Mouse (Mus musculus) intestine, embryonic 14.5 days (tissue): ENCODE measurements at regions not wholly inside any gene's neighbourhood (a gene's known extent, or its start where the extent isn't known, plus 50 kb on each side); places are given as distances from the start of the nearest gene placed in this dataset.

Experiments used
- ATAC-seq: fragments of 200-750 bp; cut with Nextera tagmentation; replicated peaks from 2 replicates; pipeline ENCODE4 v1.8.0; 2017; ENCODE audit warnings: low read depth, moderate number of reproducible peaks, moderate TSS enrichment, moderate library complexity; ENCODE audit not compliant: low FRiP score, low TSS enrichment
- DNase-seq: peaks from one replicate; pipeline ENCODE4 v3.0.0-alpha.2; 2018; ENCODE audit warnings: low spot score
- H3K27ac ChIP-seq: fragments of 300-500 bp; sonication (generic); 2 replicates; pipeline ENCODE4 v1.5.1; 2014; ENCODE audit warnings: low read depth, mild to moderate bottlenecking, control low read depth
- H3K27me3 ChIP-seq: fragments of 300-500 bp; sonication (generic); replicated peaks from 2 replicates; pipeline ENCODE4 v1.6.1; 2014; ENCODE audit warnings: low read length, control low read depth; ENCODE audit not compliant: control insufficient read depth, insufficient read depth
- H3K36me3 ChIP-seq: fragments of 300-500 bp; sonication (generic); 2 replicates; pipeline ENCODE4 v1.6.1; 2014; ENCODE audit warnings: low read length, control low read depth; ENCODE audit not compliant: control insufficient read depth, insufficient read depth
- H3K4me1 ChIP-seq: fragments of 300-500 bp; sonication (generic); replicated peaks from 2 replicates; pipeline ENCODE4 v1.6.1; 2014; ENCODE audit warnings: low read length, control low read depth, mixed read lengths; ENCODE audit not compliant: control insufficient read depth, insufficient read depth
- H3K4me2 ChIP-seq: fragments of 300-500 bp; sonication (generic); 2 replicates; pipeline ENCODE4 v1.6.1; 2014; ENCODE audit warnings: low read length
- H3K4me3 ChIP-seq: fragments of 300-500 bp; sonication (generic); 2 replicates; pipeline ENCODE4 v1.5.1; 2014; ENCODE audit warnings: low read depth, low read length, control low read depth, mixed read lengths
- H3K9ac ChIP-seq: fragments of 300-500 bp; sonication (generic); 2 replicates; pipeline ENCODE4 v1.6.1; 2014; ENCODE audit warnings: mild to moderate bottlenecking, low read length
- H3K9me3 ChIP-seq: fragments of 300-500 bp; sonication (generic); 2 replicates; pipeline ENCODE4 v1.6.1; 2016; ENCODE audit warnings: low read length, control low read depth; ENCODE audit not compliant: control insufficient read depth
- WGBS: fragments of 180-500 bp; shearing (Covaris S2); extraction: QIAGEN DNeasy Blood & Tissue Kit; methylation state at CpG from one replicate; pipeline ENCODE4 v1.1.7; 2014; 5-methylcytosine and 5-hydroxymethylcytosine counted together

DNA sequence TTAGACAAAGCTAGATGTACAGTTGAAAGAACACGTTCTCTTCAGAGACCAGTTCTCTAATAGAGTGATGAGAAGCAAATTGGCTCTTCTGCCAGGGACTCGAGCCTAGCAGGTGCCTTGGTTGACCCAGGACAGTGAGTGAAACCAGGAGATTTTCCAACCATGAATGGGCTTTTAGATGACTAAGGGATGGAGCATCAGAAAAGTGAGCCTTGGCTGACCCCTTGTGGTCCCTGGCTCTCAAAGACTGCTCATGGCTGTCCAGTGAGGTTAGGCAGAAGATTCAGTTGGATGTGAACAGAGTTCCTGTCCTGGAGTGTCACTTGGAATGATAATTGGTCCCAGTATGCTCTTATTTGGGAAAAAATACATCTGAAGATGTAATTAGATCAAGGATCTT, 64.3 kb upstream of the Vash1 start:
- ATAC-seq = no peak
- Histone ChIP-seq H3K4me3 (no peak overlapping the region), H3K36me3 (no peaks in the 10 kb centered on the region), H3K9me3 (no peaks in the 10 kb centered on the region), H3K4me2 (no peak overlapping the region), H3K27me3 (no peaks in the 10 kb centered on the region), H3K9ac (no peak overlapping the region), H3K27ac (no peak overlapping the region), H3K4me1 (no peaks in the 10 kb centered on the region)
- WGBS = 36% methylated on average over 2 of the region's 2 CpGs
- peak; percentile 75 for DNase-seq

DNA sequence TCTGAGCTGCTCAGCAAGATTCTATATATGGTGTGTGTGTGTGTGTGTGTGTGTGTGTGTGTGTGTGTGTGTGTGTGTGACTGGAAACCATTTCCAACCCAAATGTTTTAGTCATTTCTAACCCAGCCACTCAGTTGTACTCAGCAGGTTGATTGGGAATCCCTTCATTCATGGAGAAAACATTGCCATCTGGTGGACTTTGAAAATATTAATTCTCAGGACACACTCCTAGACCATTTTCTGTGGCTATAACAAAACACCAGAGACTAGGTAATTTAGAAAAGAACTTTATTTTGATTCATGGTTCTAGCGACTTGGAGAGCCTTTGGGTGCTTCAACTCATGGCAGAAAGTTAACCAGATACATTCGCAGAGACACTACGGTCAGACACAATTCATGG, 62.2 kb upstream of the Vash1 start:
- no peak for DNase-seq
- 85% methylated on average over 3 of the region's 3 CpGs for WGBS
- H3K27ac ChIP-seq = no peak overlapping the region

DNA sequence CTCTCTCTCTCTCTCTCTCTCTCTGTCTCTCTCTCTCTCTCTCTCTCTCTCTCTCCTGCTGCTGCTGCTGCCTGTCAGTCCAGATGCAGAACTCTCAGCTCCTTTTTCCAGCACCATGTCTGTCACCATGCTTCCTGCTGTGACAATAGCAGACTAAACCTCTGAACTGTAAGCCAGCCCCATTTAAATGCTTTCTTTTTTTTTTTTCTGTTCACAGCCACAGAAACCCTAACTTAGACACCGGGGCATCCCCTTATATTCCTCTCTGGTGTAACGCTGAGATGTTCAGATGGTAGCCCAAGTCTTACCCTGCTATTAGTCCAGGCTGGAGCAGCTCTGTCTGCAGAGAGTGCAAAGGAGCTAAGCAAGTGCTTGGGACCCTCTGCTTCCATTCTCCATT, 54.3 kb upstream of the Vash1 start:
- H3K9ac ChIP-seq = no peak overlapping the region

More for the DNA sequence above, 62.2 kb upstream of the Vash1 start:
- Histone ChIP-seq H3K27me3 (no peaks in the 10 kb centered on the region), H3K36me3 (no peaks in the 10 kb centered on the region), H3K9me3 (no peaks in the 10 kb centered on the region), H3K9ac (no peak overlapping the region), H3K4me1 (no peaks in the 10 kb centered on the region), H3K4me3 (no peak overlapping the region), H3K4me2 (no peak overlapping the region)
- ATAC-seq = no peak

DNA sequence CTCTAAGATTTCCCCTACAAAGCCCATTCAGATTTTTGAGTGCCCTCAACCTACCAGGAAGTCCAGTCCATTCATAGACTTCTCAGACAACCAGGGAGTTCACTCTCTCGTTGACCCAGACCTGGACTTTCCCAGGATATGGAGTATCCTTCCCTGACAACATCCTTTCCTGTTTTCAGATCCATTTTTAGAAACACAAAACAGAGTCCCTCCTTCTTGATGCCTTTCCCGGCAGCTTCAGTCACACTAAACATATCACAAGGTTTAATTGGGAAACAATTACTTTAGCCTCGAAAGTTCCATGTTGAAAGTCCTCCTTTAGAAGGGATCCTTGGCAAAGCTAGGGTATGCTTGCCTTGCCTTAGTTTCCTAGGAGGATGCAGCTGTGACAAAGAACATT, 51.8 kb upstream of the Vash1 start:
- no peaks in the 10 kb centered on the region for H3K27me3 ChIP-seq
- ATAC-seq (no peak), DNase-seq (no peak)
- no peaks in the 10 kb centered on the region for H3K9me3 ChIP-seq
- no peaks in the 10 kb centered on the region for H3K36me3 ChIP-seq
- 58% methylated on average over 3 of the region's 3 CpGs for WGBS
- H3K4me3 ChIP-seq = no peak overlapping the region
- no peaks in the 10 kb centered on the region for H3K4me1 ChIP-seq
- H3K4me2 ChIP-seq = no peak overlapping the region
- H3K27ac ChIP-seq = no peak overlapping the region
- H3K9ac ChIP-seq = no peak overlapping the region

More for the DNA sequence above, 54.3 kb upstream of the Vash1 start:
- ATAC-seq (no peak), DNase-seq (no peak)
- no peaks in the 10 kb centered on the region for H3K36me3 ChIP-seq
- H3K4me3 ChIP-seq = no peak overlapping the region
- 69% methylated on average over 2 of the region's 2 CpGs for WGBS
- H3K9me3 ChIP-seq = no peaks in the 10 kb centered on the region
- H3K4me1 ChIP-seq = no peaks in the 10 kb centered on the region
- no peak overlapping the region for H3K27ac ChIP-seq
- no peak overlapping the region for H3K4me2 ChIP-seq
- H3K27me3 ChIP-seq = no peaks in the 10 kb centered on the region

DNA sequence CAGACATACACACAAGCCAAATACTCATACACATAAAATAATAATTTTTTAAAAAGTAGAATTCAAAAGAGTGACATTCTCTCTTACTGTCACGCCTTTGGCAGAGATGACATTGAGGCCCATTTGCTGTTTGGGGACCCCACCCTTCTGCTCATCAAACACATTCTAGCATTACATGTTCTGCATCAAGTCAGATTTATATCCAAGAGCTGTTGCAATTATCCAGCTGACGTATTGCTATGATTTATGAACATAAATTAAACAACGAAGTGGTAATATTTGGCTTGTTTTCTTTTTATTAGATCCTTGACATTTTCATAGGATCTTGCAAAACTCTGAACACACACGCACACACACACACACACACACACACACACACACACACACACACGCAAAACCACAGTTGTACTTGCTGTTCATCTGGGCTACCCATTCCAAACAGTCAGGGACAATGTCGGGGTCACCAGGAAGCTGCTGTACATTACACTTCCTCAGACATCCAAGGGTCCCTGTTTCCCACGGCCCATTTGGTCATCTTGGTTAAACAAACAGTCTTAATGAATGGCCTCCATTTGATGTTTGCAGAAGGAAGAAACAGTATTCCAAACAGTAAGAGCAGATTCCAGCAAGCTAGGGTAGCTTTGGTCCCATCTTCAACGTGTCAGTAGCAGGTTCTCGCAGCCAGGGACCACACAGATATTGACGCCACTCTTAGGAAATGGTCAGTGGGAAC, 50.3 kb upstream of the Vash1 start:
- Histone ChIP-seq H3K4me1 (no peaks in the 10 kb centered on the region), H3K9ac (no peak overlapping the region), H3K9me3 (no peaks in the 10 kb centered on the region), H3K4me2 (no peak overlapping the region), H3K27me3 (no peaks in the 10 kb centered on the region), H3K36me3 (no peaks in the 10 kb centered on the region), H3K27ac (no peak overlapping the region), H3K4me3 (no peak overlapping the region)
- WGBS = 51% methylated on average over 10 of the region's 10 CpGs
- no peak for ATAC-seq
- DNase-seq = no peak
